Mouse (Mus musculus): Measurements from ENCODE around the gene Pter. TPM values are rescaled to one million over a fixed set of nuclear protein-coding genes. Genes with fewer than 3 reads are reported as not detected.
A peak's percentile ranks its signal among the peaks of the same experiment; 100 is the strongest.

The Pter gene
- polyA plus RNA-seq (2015; fragmentation: Nextera tagmentation; extraction: Ambion mirVana) = 28.3 and 36.4 TPM in 2 replicates

- no peaks in the 10 kb centered on the region for H3K9me3 ChIP-seq (ENCODE audit: control insufficient read depth, low read length)
- H3K4me1 ChIP-seq (ENCODE audit: control insufficient read depth, insufficient read depth, low read length) = no peaks in the 10 kb centered on the region
- H3K9ac ChIP-seq (ENCODE audit: low read depth, low read length) = peak within 1 kb of the TSS; percentile 76
- H3K4me2 ChIP-seq (ENCODE audit: low read depth, low read length) = peak within 1 kb of the TSS; percentile 71
- ATAC-seq = peak; percentile 98
- peak within 1 kb of the TSS; percentile 71 for H3K27ac ChIP-seq (ENCODE audit: low read length)
- no peaks in the 10 kb centered on the region for H3K27me3 ChIP-seq (replicated peaks; ENCODE audit: control insufficient read depth, insufficient read depth, low read length)
- WGBS = 0% methylated on average over 24 of the region's 24 CpGs
- H3K36me3 ChIP-seq (ENCODE audit: control insufficient read depth, insufficient read depth, low read length) = no peaks in the 10 kb centered on the region
- peak within 1 kb of the TSS; percentile 60 for H3K4me3 ChIP-seq (ENCODE audit: low read length)
Measured at GRCm38 (mm10) chr2:12923804-12924591, at the start of gene Pter. Gene Pter, plus strand, starts transcription at chr2:12924041.

DNA sequence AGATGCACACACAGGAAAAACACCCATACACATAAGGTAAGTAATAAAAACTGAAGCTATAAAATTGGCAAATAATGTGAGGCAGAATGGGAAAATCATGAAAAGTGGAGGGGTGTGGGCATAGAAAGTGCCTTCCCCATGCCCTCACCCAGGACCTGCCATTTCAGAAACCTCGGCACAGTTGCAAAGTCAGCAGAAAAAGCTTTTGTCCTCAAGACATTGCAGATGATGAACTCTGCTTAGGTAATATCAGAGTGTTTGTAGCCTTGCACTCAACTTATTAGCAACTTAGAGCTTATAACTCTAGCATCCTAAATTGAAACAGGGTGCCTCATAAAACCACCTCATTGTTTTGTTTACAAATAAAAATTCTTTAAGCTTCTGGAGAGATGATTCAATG, 49.6 kb upstream of the Pter start:
- H3K36me3 ChIP-seq (ENCODE audit: control insufficient read depth, insufficient read depth, low read length) = no peaks in the 10 kb centered on the region
- no peak for ATAC-seq
- WGBS = 75% methylated on average over 1 of the region's 1 CpGs
- H3K4me2 ChIP-seq (ENCODE audit: low read depth, low read length) = no peak overlapping the region
- H3K4me3 ChIP-seq (ENCODE audit: low read length) = no peak overlapping the region
- H3K27ac ChIP-seq (ENCODE audit: low read length) = no peak overlapping the region
- H3K9ac ChIP-seq (ENCODE audit: low read depth, low read length) = no peak overlapping the region
- H3K27me3 ChIP-seq (replicated peaks; ENCODE audit: control insufficient read depth, insufficient read depth, low read length) = no peaks in the 10 kb centered on the region
- no peaks in the 10 kb centered on the region for H3K4me1 ChIP-seq (ENCODE audit: control insufficient read depth, insufficient read depth, low read length)
- H3K9me3 ChIP-seq (ENCODE audit: control insufficient read depth, low read length) = no peaks in the 10 kb centered on the region

GRCm38 (mm10) chr2:12879492-12879891, 44.3 kb upstream of the Pter start:
- H3K27ac ChIP-seq (ENCODE audit: low read length) = no peak overlapping the region
- no peaks in the 10 kb centered on the region for H3K27me3 ChIP-seq (replicated peaks; ENCODE audit: control insufficient read depth, insufficient read depth, low read length)
- 52% methylated on average over 2 of the region's 2 CpGs for WGBS
- ATAC-seq = peak; percentile 42; the same call in 1 of the 2 replicates
- H3K4me1 ChIP-seq (ENCODE audit: control insufficient read depth, insufficient read depth, low read length) = no peaks in the 10 kb centered on the region
- H3K36me3 ChIP-seq (ENCODE audit: control insufficient read depth, insufficient read depth, low read length) = no peaks in the 10 kb centered on the region
- no peaks in the 10 kb centered on the region for H3K9me3 ChIP-seq (ENCODE audit: control insufficient read depth, low read length)
- H3K4me2 ChIP-seq (ENCODE audit: low read depth, low read length) = no peak overlapping the region
- H3K4me3 ChIP-seq (ENCODE audit: low read length) = no peak overlapping the region
- no peak overlapping the region for H3K9ac ChIP-seq (ENCODE audit: low read depth, low read length)

GRCm38 (mm10) chr2:12881009-12881408, 42.8 kb upstream of the Pter start:
- WGBS = 91% methylated on average over 1 of the region's 1 CpGs
- H3K9me3 ChIP-seq (ENCODE audit: control insufficient read depth, low read length) = no peaks in the 10 kb centered on the region
- H3K4me2 ChIP-seq (ENCODE audit: low read depth, low read length) = no peak overlapping the region

GRCm38 (mm10) chr2:12883276-12883914, 40.4 kb upstream of the Pter start:
- Histone ChIP-seq H3K4me2 (ENCODE audit: low read depth, low read length) (no peak overlapping the region), H3K9ac (ENCODE audit: low read depth, low read length) (no peak overlapping the region), H3K4me3 (ENCODE audit: low read length) (no peak overlapping the region), H3K27ac (ENCODE audit: low read length) (no peak overlapping the region), H3K9me3 (ENCODE audit: control insufficient read depth, low read length) (no peaks in the 10 kb centered on the region), H3K27me3 (replicated peaks; ENCODE audit: control insufficient read depth, insufficient read depth, low read length) (no peaks in the 10 kb centered on the region), H3K4me1 (ENCODE audit: control insufficient read depth, insufficient read depth, low read length) (no peaks in the 10 kb centered on the region), H3K36me3 (ENCODE audit: control insufficient read depth, insufficient read depth, low read length) (no peaks in the 10 kb centered on the region)
- peak; percentile 89 for ATAC-seq
- 51% methylated on average over 10 of the region's 10 CpGs for WGBS

More at GRCm38 (mm10) chr2:12881009-12881408, 42.8 kb upstream of the Pter start:
- Histone ChIP-seq H3K4me1 (ENCODE audit: control insufficient read depth, insufficient read depth, low read length) (no peaks in the 10 kb centered on the region), H3K27ac (ENCODE audit: low read length) (no peak overlapping the region), H3K36me3 (ENCODE audit: control insufficient read depth, insufficient read depth, low read length) (no peaks in the 10 kb centered on the region), H3K4me3 (ENCODE audit: low read length) (no peak overlapping the region), H3K9ac (ENCODE audit: low read depth, low read length) (no peak overlapping the region), H3K27me3 (replicated peaks; ENCODE audit: control insufficient read depth, insufficient read depth, low read length) (no peaks in the 10 kb centered on the region)
- ATAC-seq = no peak

GRCm38 (mm10) chr2:12887015-12887414, 36.8 kb upstream of the Pter start:
- WGBS = 43% methylated on average over 2 of the region's 2 CpGs
- no peak overlapping the region for H3K27ac ChIP-seq (ENCODE audit: low read length)
- no peaks in the 10 kb centered on the region for H3K9me3 ChIP-seq (ENCODE audit: control insufficient read depth, low read length)
- H3K4me2 ChIP-seq (ENCODE audit: low read depth, low read length) = no peak overlapping the region
- no peaks in the 10 kb centered on the region for H3K36me3 ChIP-seq (ENCODE audit: control insufficient read depth, insufficient read depth, low read length)
- no peak overlapping the region for H3K9ac ChIP-seq (ENCODE audit: low read depth, low read length)
- no peak for ATAC-seq
- no peak overlapping the region for H3K4me3 ChIP-seq (ENCODE audit: low read length)
- no peaks in the 10 kb centered on the region for H3K27me3 ChIP-seq (replicated peaks; ENCODE audit: control insufficient read depth, insufficient read depth, low read length)
- H3K4me1 ChIP-seq (ENCODE audit: control insufficient read depth, insufficient read depth, low read length) = no peaks in the 10 kb centered on the region

DNA sequence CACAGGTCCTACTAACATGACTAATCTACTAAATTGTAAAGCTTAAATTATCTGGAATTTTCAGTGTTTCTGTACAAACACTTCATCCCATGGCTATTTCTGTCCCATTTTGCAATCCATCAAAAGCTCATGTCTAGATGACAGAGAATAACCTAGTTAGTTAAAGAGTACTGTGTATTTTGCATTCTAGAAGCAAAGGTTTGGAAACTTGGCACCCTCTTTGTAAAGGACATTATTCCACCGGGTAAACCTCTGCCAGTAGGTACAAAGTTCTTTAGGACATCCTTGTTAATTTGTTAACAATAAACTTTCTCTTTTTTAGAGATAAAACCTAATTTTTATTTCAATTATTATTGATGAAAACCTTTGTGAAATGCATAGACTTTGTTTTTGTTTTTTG, 18.1 kb upstream of the Pter start:
- H3K9me3 ChIP-seq (ENCODE audit: control insufficient read depth, low read length) = no peaks in the 10 kb centered on the region
- no peaks in the 10 kb centered on the region for H3K27me3 ChIP-seq (replicated peaks; ENCODE audit: control insufficient read depth, insufficient read depth, low read length)
- H3K4me3 ChIP-seq (ENCODE audit: low read length) = no peak overlapping the region
- 91% methylated on average over 1 of the region's 1 CpGs for WGBS
- no peaks in the 10 kb centered on the region for H3K36me3 ChIP-seq (ENCODE audit: control insufficient read depth, insufficient read depth, low read length)
- H3K9ac ChIP-seq (ENCODE audit: low read depth, low read length) = no peak overlapping the region
- H3K4me1 ChIP-seq (ENCODE audit: control insufficient read depth, insufficient read depth, low read length) = no peaks in the 10 kb centered on the region
- no peak overlapping the region for H3K27ac ChIP-seq (ENCODE audit: low read length)
- H3K4me2 ChIP-seq (ENCODE audit: low read depth, low read length) = no peak overlapping the region
- no peak for ATAC-seq

GRCm38 (mm10) chr2:12925643-12926042, 1.8 kb downstream of the Pter start:
- no peak overlapping the region for H3K4me2 ChIP-seq (ENCODE audit: low read depth, low read length)
- ATAC-seq = no peak
- no peaks in the 10 kb centered on the region for H3K4me1 ChIP-seq (ENCODE audit: control insufficient read depth, insufficient read depth, low read length)

GRCm38 (mm10) chr2:12930338-12930737, 6.5 kb downstream of the Pter start:
- H3K4me1 ChIP-seq (ENCODE audit: control insufficient read depth, insufficient read depth, low read length) = no peaks in the 10 kb centered on the region
- 85% methylated on average over 2 of the region's 2 CpGs for WGBS
- no peak overlapping the region for H3K4me2 ChIP-seq (ENCODE audit: low read depth, low read length)
- H3K4me3 ChIP-seq (ENCODE audit: low read length) = no peak overlapping the region
- no peak for ATAC-seq
- H3K27ac ChIP-seq (ENCODE audit: low read length) = no peak overlapping the region
- H3K9me3 ChIP-seq (ENCODE audit: control insufficient read depth, low read length) = peaks cover 5% of the 10 kb centered on the region
- no peaks in the 10 kb centered on the region for H3K27me3 ChIP-seq (replicated peaks; ENCODE audit: control insufficient read depth, insufficient read depth, low read length)
- H3K9ac ChIP-seq (ENCODE audit: low read depth, low read length) = no peak overlapping the region
- H3K36me3 ChIP-seq (ENCODE audit: control insufficient read depth, insufficient read depth, low read length) = no peaks in the 10 kb centered on the region

More at GRCm38 (mm10) chr2:12925643-12926042, 1.8 kb downstream of the Pter start:
- no peak overlapping the region for H3K9ac ChIP-seq (ENCODE audit: low read depth, low read length)
- H3K36me3 ChIP-seq (ENCODE audit: control insufficient read depth, insufficient read depth, low read length) = no peaks in the 10 kb centered on the region
- H3K27me3 ChIP-seq (replicated peaks; ENCODE audit: control insufficient read depth, insufficient read depth, low read length) = no peaks in the 10 kb centered on the region
- 70% methylated on average over 1 of the region's 1 CpGs for WGBS
- no peak overlapping the region for H3K27ac ChIP-seq (ENCODE audit: low read length)
- no peaks in the 10 kb centered on the region for H3K9me3 ChIP-seq (ENCODE audit: control insufficient read depth, low read length)
- H3K4me3 ChIP-seq (ENCODE audit: low read length) = no peak overlapping the region
